Mouse (Mus musculus) ES-Bruce4 (cell line): ENCODE results near the gene Ube2e2. TPM values are rescaled to one million over a fixed set of nuclear protein-coding genes. Genes with fewer than 3 reads are reported as not detected.
"Not testable (repeated sequence)": the region's sequence is repeated elsewhere in the genome, so short reads cannot be mapped to it uniquely, and the experiment has no call there.

Experiments
- H3K27ac ChIP-seq: 2 replicates; pipeline ENCODE4 v1.5.1; 2012; ENCODE audit warnings: low read length, inconsistent platforms; ENCODE audit not compliant: insufficient read depth
- H3K27me3 ChIP-seq: 2 replicates; pipeline ENCODE4 v1.6.1; 2012; ENCODE audit warnings: mild to moderate bottlenecking, low read length, inconsistent platforms; ENCODE audit not compliant: control insufficient read depth, poor library complexity, insufficient read depth, severe bottlenecking
- H3K36me3 ChIP-seq: 2 replicates; pipeline ENCODE4 v1.6.1; 2012; ENCODE audit warnings: inconsistent platforms, mild to moderate bottlenecking, low read length, moderate library complexity; ENCODE audit not compliant: control insufficient read depth, poor library complexity, insufficient read depth, severe bottlenecking
- H3K4me1 ChIP-seq: one replicate; pipeline ENCODE4 v1.8.1; 2011; ENCODE audit warnings: low read length; ENCODE audit not compliant: control insufficient read depth, insufficient read depth
- H3K4me3 ChIP-seq: 2 replicates; pipeline ENCODE4 v1.5.1; 2011; ENCODE audit warnings: low read depth, mild to moderate bottlenecking, low read length
- H3K9ac ChIP-seq: 2 replicates; pipeline ENCODE4 v1.6.1; 2012; ENCODE audit warnings: low read depth, mild to moderate bottlenecking, inconsistent platforms; ENCODE audit not compliant: poor library complexity, severe bottlenecking
- H3K9me3 ChIP-seq: replicated peaks from 2 replicates; pipeline ENCODE4 v1.6.1; 2012; ENCODE audit warnings: mild to moderate bottlenecking, low read length, inconsistent platforms; ENCODE audit not compliant: control insufficient read depth, poor library complexity, insufficient read depth, severe bottlenecking
- CTCF ChIP-seq: IDR thresholded peaks from one replicate; pipeline ENCODE4 v1.8.1; 2011; ENCODE audit warnings: low read depth, low read length
- EP300 ChIP-seq: IDR thresholded peaks from 2 replicates; pipeline ENCODE4 v1.6.1; 2011; ENCODE audit warnings: low read depth, low read length; ENCODE audit not compliant: insufficient read depth
- POLR2A ChIP-seq: IDR thresholded peaks from one replicate; pipeline ENCODE4 v1.8.1; 2011; ENCODE audit warnings: low read length; ENCODE audit not compliant: insufficient read depth
- polyA plus RNA-seq: library from polyadenylated mRNA; stranded (reverse); fragments of >200 nt; gene quantifications from 2 replicates; pipeline ENCODE4 v1.2.4, GENCODE M21; 2011; ENCODE audit warnings: low read depth; ENCODE audit not compliant: missing spikeins, insufficient read depth, insufficient read length

Ube2e2 gene
- polyA plus RNA-seq, 1 experiment: 19.2 TPM

DNA sequence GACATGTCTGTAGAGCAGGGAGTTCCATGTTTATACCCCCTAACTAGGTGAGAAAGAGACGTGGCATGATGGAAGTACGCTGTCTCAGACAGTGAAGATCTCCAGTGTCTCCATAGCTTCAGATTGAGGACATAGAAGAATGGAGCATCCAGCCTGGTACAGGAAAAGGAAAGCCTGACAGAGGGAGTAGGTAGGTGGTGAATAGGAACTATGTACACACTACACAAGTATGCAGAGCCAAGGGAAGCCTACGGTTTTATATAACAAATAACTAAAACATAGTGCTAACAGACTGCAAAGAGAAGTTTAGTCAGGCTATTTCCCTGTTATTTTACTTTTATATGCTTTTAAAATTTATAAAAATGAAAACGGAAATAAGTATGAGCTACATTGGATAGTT is 312.3 kb downstream of the Ube2e2 start:
- H3K9me3 ChIP-seq: no peaks in the 10 kb centered on the region
- no peaks in the 10 kb centered on the region for H3K27me3 ChIP-seq
- H3K4me3 ChIP-seq: no peak overlapping the region
- no peaks in the 10 kb centered on the region for H3K36me3 ChIP-seq
- H3K9ac ChIP-seq: no peak overlapping the region
- H3K27ac ChIP-seq: no peak overlapping the region
- no peaks in the 10 kb centered on the region for H3K4me1 ChIP-seq
- TF ChIP-seq CTCF: no peak
- no peak for TF ChIP-seq EP300
- no peak for TF ChIP-seq POLR2A

DNA sequence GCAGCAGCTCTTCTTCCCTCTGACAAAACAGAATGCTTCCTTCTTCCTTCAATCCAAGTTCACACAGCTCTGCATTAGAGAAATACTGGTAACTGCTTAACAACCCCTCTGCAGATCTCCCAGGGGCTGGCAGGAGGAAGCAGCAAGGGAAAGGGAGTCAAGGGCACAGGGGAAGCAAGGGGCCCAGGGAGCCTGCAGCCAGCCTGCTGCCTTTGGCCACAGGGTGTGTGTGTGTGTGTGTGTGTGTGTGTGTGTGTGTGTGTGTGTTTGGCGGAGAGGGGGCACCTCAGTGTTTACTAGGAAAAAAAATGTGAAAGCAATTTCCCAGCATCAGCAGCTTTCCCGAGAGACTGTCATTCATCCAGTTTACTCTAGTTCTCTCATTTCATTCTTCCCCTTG is 319.3 kb downstream of the Ube2e2 start:
- Histone ChIP-seq H3K9ac (no peak overlapping the region), H3K4me1 (no peaks in the 10 kb centered on the region), H3K4me3 (no peak overlapping the region), H3K27ac (no peak overlapping the region), H3K9me3 (no peaks in the 10 kb centered on the region), H3K27me3 (no peaks in the 10 kb centered on the region), H3K36me3 (no peaks in the 10 kb centered on the region)
- TF ChIP-seq EP300 (no peak), POLR2A (no peak), CTCF (no peak)

- Histone ChIP-seq H3K4me3 (no peak overlapping the region), H3K27me3 (no peaks in the 10 kb centered on the region), H3K36me3 (no peaks in the 10 kb centered on the region), H3K4me1 (no peaks in the 10 kb centered on the region), H3K27ac (no peak overlapping the region), H3K9ac (no peak overlapping the region), H3K9me3 (no peaks in the 10 kb centered on the region)
- TF ChIP-seq EP300 (no peak), POLR2A (no peak), CTCF (peak; percentile 30)
Measured at GRCm38 (mm10) chr14:18574130-18574721, 319.8 kb downstream of the Ube2e2 start.

DNA sequence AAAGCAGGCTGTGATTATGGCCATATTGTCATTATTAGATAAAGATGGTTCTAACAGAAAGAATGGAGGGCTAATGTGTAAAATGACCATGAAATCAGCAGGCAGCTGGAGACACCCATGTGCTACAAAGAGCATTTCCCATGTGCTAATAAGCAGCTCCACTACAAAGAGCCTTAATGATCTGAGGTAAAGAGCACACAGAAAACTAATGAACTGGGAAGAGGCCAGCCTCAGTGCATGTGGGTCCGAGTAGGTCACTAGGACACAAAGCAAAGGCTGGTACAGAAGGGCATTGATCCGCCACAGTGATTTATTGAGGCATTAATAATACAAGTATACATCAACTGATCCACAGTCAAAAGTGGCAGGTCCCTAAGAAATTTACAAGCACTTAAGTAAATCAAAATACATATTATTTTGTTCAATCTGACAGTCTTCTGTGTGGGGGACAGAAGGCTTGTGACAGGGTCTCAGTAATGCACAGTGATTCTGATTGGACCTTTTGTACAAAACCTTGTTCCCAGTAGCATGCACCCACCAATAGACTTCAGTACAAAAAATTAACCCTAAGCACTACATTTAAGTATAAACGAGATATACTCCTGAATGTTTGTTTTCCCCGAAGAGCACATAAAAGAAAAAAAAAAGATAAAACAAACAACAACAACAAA is 320.6 kb downstream of the Ube2e2 start:
- Histone ChIP-seq H3K4me3 (no peak overlapping the region), H3K36me3 (no peaks in the 10 kb centered on the region), H3K9ac (no peak overlapping the region), H3K9me3 (no peaks in the 10 kb centered on the region), H3K27ac (no peak overlapping the region), H3K4me1 (no peaks in the 10 kb centered on the region), H3K27me3 (no peaks in the 10 kb centered on the region)
- TF ChIP-seq POLR2A (no peak), CTCF (no peak), EP300 (no peak)

DNA sequence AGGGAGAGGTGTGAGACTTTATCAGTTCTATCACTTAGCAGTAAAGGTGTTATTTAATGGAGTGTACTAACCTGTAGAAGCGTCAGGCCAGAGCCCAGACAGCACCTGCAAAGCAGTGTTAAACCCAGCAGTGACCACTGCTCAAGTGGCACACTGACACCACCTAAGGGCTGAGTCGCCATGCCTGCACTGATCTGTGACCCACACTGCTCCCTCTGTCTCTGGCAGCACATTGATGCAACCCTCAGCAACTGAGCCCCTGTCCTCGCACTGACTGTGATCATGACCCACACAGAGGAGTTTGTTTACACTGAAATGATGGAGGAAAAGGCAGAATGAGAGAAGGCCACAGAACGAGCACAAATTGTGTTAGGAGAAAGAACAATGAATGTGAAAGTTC is 321.2 kb downstream of the Ube2e2 start:
- Histone ChIP-seq H3K27ac (no peak overlapping the region), H3K9me3 (no peaks in the 10 kb centered on the region)

GRCm38 (mm10) chr14:18569615-18570014 is 324.5 kb downstream of the Ube2e2 start:
- no peak overlapping the region for H3K9ac ChIP-seq
- TF ChIP-seq CTCF (no peak), POLR2A (no peak), EP300 (no peak)
- H3K27me3 ChIP-seq: no peaks in the 10 kb centered on the region
- H3K4me3 ChIP-seq: no peak overlapping the region
- no peak overlapping the region for H3K27ac ChIP-seq
- no peaks in the 10 kb centered on the region for H3K36me3 ChIP-seq
- no peaks in the 10 kb centered on the region for H3K4me1 ChIP-seq
- peaks cover 12% of the 10 kb centered on the region for H3K9me3 ChIP-seq

More for the DNA sequence above, 321.2 kb downstream of the Ube2e2 start:
- H3K27me3 ChIP-seq: no peaks in the 10 kb centered on the region
- H3K4me3 ChIP-seq: no peak overlapping the region
- no peaks in the 10 kb centered on the region for H3K36me3 ChIP-seq
- no peaks in the 10 kb centered on the region for H3K4me1 ChIP-seq
- TF ChIP-seq POLR2A (no peak), CTCF (no peak), EP300 (no peak)
- no peak overlapping the region for H3K9ac ChIP-seq

- not testable (repeated sequence) for H3K4me1 ChIP-seq, H3K27me3 ChIP-seq, H3K27ac ChIP-seq, H3K36me3 ChIP-seq, H3K9ac ChIP-seq, H3K4me3 ChIP-seq
- H3K9me3 ChIP-seq: peaks cover 17% of the 10 kb centered on the region
Measured at GRCm38 (mm10) chr14:18564999-18565398, 329.1 kb downstream of the Ube2e2 start.
